Mouse (Mus musculus): Measurements from ENCODE around the gene Fam216b.

Fam216b gene

GRCm38 (mm10) chr14:78088907-78089306 lies at the start of gene Fam216b:
Fam216b (minus strand) TSS chr14:78089007.
- no peak for DNase-seq (ENCODE audit: low read depth, low spot score)

- no peak for DNase-seq (ENCODE audit: low read depth, low spot score)
Observed at GRCm38 (mm10) chr14:78132368-78133052, 43.7 kb upstream of the Fam216b start.

- DNase-seq (ENCODE audit: low read depth, low spot score): no peak
Observed at GRCm38 (mm10) chr14:78126670-78127069, 37.9 kb upstream of the Fam216b start.

GRCm38 (mm10) chr14:78120286-78120685 lies 31.5 kb upstream of the Fam216b start:
- DNase-seq (ENCODE audit: low read depth, low spot score): no peak

- no peak for DNase-seq (ENCODE audit: low read depth, low spot score)
Observed at GRCm38 (mm10) chr14:78119449-78120200, 30.8 kb upstream of the Fam216b start.

- DNase-seq (ENCODE audit: low read depth, low spot score): no peak
Observed at GRCm38 (mm10) chr14:78117671-78118070, 28.9 kb upstream of the Fam216b start.

- DNase-seq (ENCODE audit: low read depth, low spot score): no peak
Observed at GRCm38 (mm10) chr14:78117268-78117667, 28.5 kb upstream of the Fam216b start.

- no peak for DNase-seq (ENCODE audit: low read depth, low spot score)
Observed at GRCm38 (mm10) chr14:78112466-78112865, 23.7 kb upstream of the Fam216b start.

GRCm38 (mm10) chr14:78110871-78111270 lies 22.1 kb upstream of the Fam216b start:
- DNase-seq (ENCODE audit: low read depth, low spot score): no peak

GRCm38 (mm10) chr14:78109419-78109818 lies 20.6 kb upstream of the Fam216b start:
- DNase-seq (ENCODE audit: low read depth, low spot score): no peak

GRCm38 (mm10) chr14:78108388-78108787 lies 19.6 kb upstream of the Fam216b start:
- DNase-seq (ENCODE audit: low read depth, low spot score): no peak

- no peak for DNase-seq (ENCODE audit: low read depth, low spot score)
Observed at GRCm38 (mm10) chr14:78089591-78089990, 784 bp upstream of the Fam216b start.

GRCm38 (mm10) chr14:78083465-78083864 lies 5.3 kb downstream of the Fam216b start:
- no peak for DNase-seq (ENCODE audit: low read depth, low spot score)

GRCm38 (mm10) chr14:78077508-78077907 lies 11.3 kb downstream of the Fam216b start:
- no peak for DNase-seq (ENCODE audit: low read depth, low spot score)

- DNase-seq (ENCODE audit: low read depth, low spot score): no peak
Observed at GRCm38 (mm10) chr14:78065938-78066710, 22.7 kb downstream of the Fam216b start.

- no peak for DNase-seq (ENCODE audit: low read depth, low spot score)
Observed at GRCm38 (mm10) chr14:78062484-78062883, 26.3 kb downstream of the Fam216b start.

- DNase-seq (ENCODE audit: low read depth, low spot score): no peak
Observed at GRCm38 (mm10) chr14:78060609-78060951, 28.2 kb downstream of the Fam216b start.

- no peak for DNase-seq (ENCODE audit: low read depth, low spot score)
Observed at GRCm38 (mm10) chr14:78059878-78060608, 28.8 kb downstream of the Fam216b start.

GRCm38 (mm10) chr14:78057362-78057761 lies 31.4 kb downstream of the Fam216b start:
- no peak for DNase-seq (ENCODE audit: low read depth, low spot score)

- DNase-seq (ENCODE audit: low read depth, low spot score): peak; percentile 60
Observed at GRCm38 (mm10) chr14:78056371-78056770, 32.4 kb downstream of the Fam216b start.

- DNase-seq (ENCODE audit: low read depth, low spot score): no peak
Observed at GRCm38 (mm10) chr14:78048674-78049073, 40.1 kb downstream of the Fam216b start.

GRCm38 (mm10) chr14:78048258-78048657 lies 40.5 kb downstream of the Fam216b start:
- no peak for DNase-seq (ENCODE audit: low read depth, low spot score)
